14 mouse cellular contexts compared by ENCODE assay signal in genomic region chr19:25924385-25924769, GRCm38 (mm10).
DNase-seq lines count a peak whose midpoint lies in the region; ATAC-seq and TF ChIP-seq lines count a peak whose summit lies in the region.
"Had no signal": no experiment of that assay in that cellular context is flagged by ENCODE, and none has a peak within 500 bp of the region (broad histone marks: within the 10 kb centered on the region; RNA-seq: fewer than 3 reads in every experiment).

No protein-coding gene starts in this region.

- H3K27ac ChIP-seq in heart, embryonic 11.5 days (ENCODE audit: low read depth, low read length), result no peak overlapping the region
- H3K27ac ChIP-seq in midbrain, embryonic 10.5 days (replicated peaks), result peak overlapping the region; percentile 49
- H3K27ac ChIP-seq in midbrain, embryonic 11.5 days (ENCODE audit: low read depth, low read length), result no peak overlapping the region; the same call in 1 of the 2 replicates
- no peak overlapping the region for H3K27ac ChIP-seq in kidney, adult 2 months (ENCODE audit: insufficient read depth, low read depth, low read length)
- H3K27ac ChIP-seq: heart, embryonic 13.5 days had no signal

- H3K4me3 ChIP-seq in heart, embryonic 11.5 days (ENCODE audit: low read depth, low read length), result no peak overlapping the region
- no peak overlapping the region for H3K4me3 ChIP-seq in midbrain, embryonic 10.5 days
- no peak overlapping the region for H3K4me3 ChIP-seq in midbrain, embryonic 11.5 days (ENCODE audit: low read depth, low read length)
- no peak overlapping the region for H3K4me3 ChIP-seq in kidney, adult 2 months (ENCODE audit: insufficient read depth, low read depth, low read length)
- H3K4me3 ChIP-seq: heart, embryonic 13.5 days had no signal

- H3K9me3 ChIP-seq in heart, embryonic 11.5 days (replicated peaks; ENCODE audit: control insufficient read depth, low read length), result no peaks in the 10 kb centered on the region
- no peaks in the 10 kb centered on the region for H3K9me3 ChIP-seq in midbrain, embryonic 10.5 days (replicated peaks)
- H3K9me3 ChIP-seq in midbrain, embryonic 11.5 days (ENCODE audit: control insufficient read depth, low read length), result no peaks in the 10 kb centered on the region
- H3K9me3 ChIP-seq: heart, embryonic 13.5 days had no signal

- no peak overlapping the region for H3K4me2 ChIP-seq in heart, embryonic 11.5 days
- no peak overlapping the region for H3K4me2 ChIP-seq in midbrain, embryonic 11.5 days
- H3K4me2 ChIP-seq: heart, embryonic 13.5 days had no signal

- no peaks in the 10 kb centered on the region for H3K27me3 ChIP-seq in heart, embryonic 11.5 days (ENCODE audit: control insufficient read depth, insufficient read depth, low read length)
- H3K27me3 ChIP-seq in midbrain, embryonic 10.5 days (ENCODE audit: low read depth, poor library complexity, severe bottlenecking), result no peaks in the 10 kb centered on the region
- no peaks in the 10 kb centered on the region for H3K27me3 ChIP-seq in midbrain, embryonic 11.5 days (ENCODE audit: control insufficient read depth, insufficient read depth, low read length)
- no peaks in the 10 kb centered on the region for H3K27me3 ChIP-seq in kidney, adult 2 months (replicated peaks; ENCODE audit: control insufficient read depth, insufficient read depth, low read length)
- H3K27me3 ChIP-seq: heart, embryonic 13.5 days had no signal

- 62% methylated on average over 5 of the region's 5 CpGs for WGBS in heart, embryonic 11.5 days (ENCODE audit: insufficient replicate concordance)
- WGBS in midbrain, embryonic 10.5 days, result 77% methylated on average over 5 of the region's 5 CpGs
- 67% methylated on average over 5 of the region's 5 CpGs for WGBS in midbrain, embryonic 11.5 days
- WGBS in kidney, adult 2 months, result 65% methylated on average over 5 of the region's 5 CpGs

- no peak for ATAC-seq in heart, embryonic 11.5 days (replicated peaks; ENCODE audit: insufficient number of reproducible peaks, low FRiP score, low TSS enrichment)
- ATAC-seq in midbrain, embryonic 11.5 days (ENCODE audit: low FRiP score), result no peak
- ATAC-seq: forebrain, postnatal 0 days; hindbrain, embryonic 16.5 days had no signal

- DNase-seq in heart, adult 11 months, result peak; percentile 90
- no peak for DNase-seq in midbrain, embryonic 10.5 days (ENCODE audit: low spot score)
- no peak for DNase-seq in midbrain, embryonic 11.5 days (ENCODE audit: low spot score, missing footprints)
- peak; percentile 36 to 42 for DNase-seq in gastrocnemius, adult 8-10 months (ENCODE audit: low spot score in 2 of 2)
- DNase-seq in mesoderm, embryonic 11.5 days (ENCODE audit: low read depth, low spot score), result peak; percentile 25
- DNase-seq in left cerebral cortex, adult 8-10 months (ENCODE audit: low spot score in 2 of 2), result no peak
- no peak for DNase-seq in kidney, adult 2 months
- DNase-seq: cerebellum, adult 2 months; forebrain, postnatal 0 days; kidney, postnatal 36 days; right cerebral cortex, postnatal 4 days had no signal

- no peak overlapping the region for H3K9ac ChIP-seq in heart, embryonic 11.5 days (ENCODE audit: low read depth, low read length)
- H3K9ac ChIP-seq in midbrain, embryonic 11.5 days (ENCODE audit: low read length), result no peak overlapping the region
- H3K9ac ChIP-seq: forebrain, postnatal 0 days; heart, embryonic 13.5 days had no signal

- TF ChIP-seq POLR2A in kidney, adult 2 months (IDR thresholded peaks at IDR 0.05; ENCODE audit: low read depth, low read length), result no peak

- TF ChIP-seq CTCF in kidney, adult 2 months (conservative IDR thresholded peaks at IDR 0.05; ENCODE audit: insufficient read depth, insufficient read length, low read depth, low read length), result no peak

- H3K36me3 ChIP-seq in heart, embryonic 11.5 days (ENCODE audit: control insufficient read depth, insufficient read depth, low read length), result no peaks in the 10 kb centered on the region
- no peaks in the 10 kb centered on the region for H3K36me3 ChIP-seq in midbrain, embryonic 10.5 days
- H3K36me3 ChIP-seq in midbrain, embryonic 11.5 days (ENCODE audit: control insufficient read depth, insufficient read depth, low read length), result no peaks in the 10 kb centered on the region
- no peaks in the 10 kb centered on the region for H3K36me3 ChIP-seq in kidney, adult 2 months (ENCODE audit: control insufficient read depth, insufficient read depth, low read length)
- H3K36me3 ChIP-seq: heart, embryonic 13.5 days had no signal

- no peaks in the 10 kb centered on the region for H3K4me1 ChIP-seq in heart, embryonic 11.5 days (ENCODE audit: control insufficient read depth, insufficient read depth, low read length)
- H3K4me1 ChIP-seq in midbrain, embryonic 10.5 days, result peaks cover 15% of the 10 kb centered on the region
- H3K4me1 ChIP-seq in midbrain, embryonic 11.5 days (ENCODE audit: control insufficient read depth, insufficient read depth, low read length), result peaks cover 7% of the 10 kb centered on the region; the same call in 1 of the 2 replicates
- H3K4me1 ChIP-seq in kidney, adult 2 months (ENCODE audit: control insufficient read depth, insufficient read depth, low read length), result peaks cover 11% of the 10 kb centered on the region; the same call in 1 of the 2 replicates

Comparison
In these comparisons a context has a peak if more than half of its experiments do, and no peak if none do; other contexts are left out.
1. DNase-seq: peak in heart, adult 11 months (single experiment), gastrocnemius, adult 8-10 months (2 of 2) and mesoderm, embryonic 11.5 days (single experiment); none in midbrain, embryonic 10.5 days (single experiment), midbrain, embryonic 11.5 days (single experiment), left cerebral cortex, adult 8-10 months (0 of 2) and kidney, adult 2 months (single experiment).